Mouse (Mus musculus) kidney, adult 10 weeks (tissue): Measurements from ENCODE around the gene Stox1. TPM values are rescaled to one million over a fixed set of nuclear protein-coding genes. Genes with fewer than 3 reads are reported as not detected.

Experiments used
- polyA plus RNA-seq: library from polyadenylated mRNA; stranded (reverse); fragments of 350-450 nt; fragmentation: Illumina TruSeq; extraction: RNeasy Lipid Tissue Mini Kit (QIAGEN cat#74804); gene quantifications from one replicate; pipeline ENCODE4 v1.2.3, GENCODE M21; 2014; ENCODE audit warnings: low read depth, low replicate concordance

The Stox1 gene
- 0.85 TPM for polyA plus RNA-seq

DNA sequence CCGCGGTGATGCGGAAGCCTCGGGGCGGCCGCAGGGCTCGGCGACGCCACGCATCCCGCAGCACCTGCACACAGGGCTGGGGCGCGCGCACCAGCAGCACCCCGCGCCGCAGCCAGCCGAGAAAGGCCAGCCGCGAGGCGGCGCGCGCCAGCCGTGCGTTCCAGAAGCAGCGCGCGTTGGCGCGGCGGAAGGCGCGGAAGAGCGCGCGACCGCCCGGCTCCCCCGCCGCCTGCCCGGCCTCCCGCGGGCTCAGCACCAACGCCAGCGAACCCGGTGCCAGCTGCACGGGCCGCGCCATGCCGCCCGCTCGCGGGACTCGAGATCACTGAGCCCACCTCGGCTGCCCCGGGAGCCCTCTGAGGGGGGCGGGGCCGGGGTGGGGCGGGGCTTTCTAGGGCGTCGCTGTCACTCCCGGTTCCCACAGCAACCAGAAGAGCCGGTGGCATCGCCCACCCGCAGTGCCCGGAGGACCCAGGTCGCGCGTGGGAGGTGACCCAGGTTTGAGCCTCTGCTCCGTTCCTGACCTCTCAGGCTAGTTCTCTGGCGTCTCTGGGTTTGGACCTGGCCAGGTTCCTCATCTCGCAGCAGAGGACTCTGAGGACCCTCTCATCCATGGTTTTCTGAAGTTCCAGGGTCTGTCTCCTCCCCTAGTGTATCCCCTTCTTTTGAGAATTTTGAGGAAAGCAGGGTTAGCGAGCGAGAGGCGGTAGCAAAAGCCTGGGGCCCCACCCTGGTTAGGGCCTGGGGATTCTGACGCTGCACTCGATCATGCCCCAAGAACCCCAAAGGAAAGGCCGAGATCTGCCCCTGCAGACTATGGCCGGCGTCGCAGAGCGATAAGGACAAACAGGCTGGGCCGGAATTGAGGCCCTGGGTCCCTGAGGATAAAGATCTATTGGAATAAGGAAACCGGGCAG, at the start of gene Stox1:
Stox1 (minus strand) TSS at position 358 of the 917 bp plus-strand sequence.

DNA sequence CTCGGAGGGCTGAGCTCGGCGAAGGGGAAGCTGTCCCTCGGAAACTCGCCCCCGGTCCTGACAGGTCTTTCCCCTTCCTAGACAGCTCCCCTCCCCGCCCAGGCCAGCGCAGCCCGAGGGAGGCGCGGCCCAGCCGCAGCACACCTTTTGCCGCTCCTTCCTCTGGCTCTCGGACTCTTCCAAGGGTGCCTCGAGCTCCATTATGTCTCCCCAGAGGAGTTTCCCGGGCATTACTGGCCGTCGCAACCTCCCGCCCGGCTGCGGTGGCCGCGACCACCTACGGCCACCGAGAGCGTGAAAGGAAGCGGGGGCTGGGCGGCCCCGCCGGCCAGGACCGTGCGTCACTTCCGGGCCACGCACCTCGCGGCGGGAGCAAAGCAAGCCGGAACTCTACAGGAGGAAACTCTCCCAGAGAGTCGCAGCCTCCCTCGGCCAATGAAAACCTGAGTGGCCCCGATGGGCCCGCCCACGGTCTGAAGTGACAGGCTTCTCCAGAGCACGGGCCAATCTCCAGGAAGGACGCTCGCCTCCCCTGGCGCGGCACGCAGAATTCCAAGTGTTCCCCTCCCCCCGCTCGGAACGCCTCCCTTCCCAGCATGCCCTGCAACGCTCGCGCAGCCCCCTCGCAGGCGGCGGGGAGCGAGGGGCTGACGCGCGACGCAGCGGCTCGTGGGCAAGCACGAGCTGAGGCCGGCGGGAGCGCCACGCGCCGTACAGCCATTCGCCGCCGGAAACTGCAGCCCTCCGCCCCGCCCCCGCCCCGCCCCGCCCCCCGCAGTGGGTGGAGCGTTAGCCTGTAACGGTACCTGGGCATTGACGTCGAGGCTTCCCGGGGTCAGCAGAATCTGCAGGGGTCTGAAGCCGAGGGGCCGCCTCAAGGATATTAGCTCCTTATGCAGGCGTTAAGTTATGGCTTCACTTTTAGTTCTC, 74.8 kb downstream of the Stox1 start, which contains the start of gene Ddx50:
Ddx50 (minus strand) TSS at position 338 of the 930 bp plus-strand sequence.

Other genes with a start within 250 kb of the Stox1 start
- 206 TPM for gene Vps26a, start 239.3 kb downstream of the Stox1 start, polyA plus RNA-seq
- gene Srgn, start 198.7 kb downstream of the Stox1 start, polyA plus RNA-seq = 141 TPM
- 37.0 TPM for gene Kif1bp, start 147.7 kb downstream of the Stox1 start, polyA plus RNA-seq
- 39.1 TPM for gene Ddx21, start 123.8 kb downstream of the Stox1 start, polyA plus RNA-seq
- 149 TPM for gene Ddx50, start 74.9 kb downstream of the Stox1 start, polyA plus RNA-seq
- 139 TPM for gene Ccar1, start 66.2 kb upstream of the Stox1 start, polyA plus RNA-seq
- 3.1 TPM for gene Tet1, start 182.9 kb upstream of the Stox1 start, polyA plus RNA-seq
- gene Slc25a16, start 194.5 kb upstream of the Stox1 start, polyA plus RNA-seq = 194 TPM
- gene Dna2, start 220.9 kb upstream of the Stox1 start, polyA plus RNA-seq = 8.1 TPM